Mouse (Mus musculus): ENCODE measurements around the gene Atxn7. TPM values are rescaled to one million over a fixed set of nuclear protein-coding genes. Genes with fewer than 3 reads are reported as not detected.

Gene Atxn7
- polyA plus RNA-seq, 1 experiment from 2014 or later, result 4.2 TPM

GRCm38 (mm10) chr14:13995206-13996097 is 34.2 kb downstream of the Atxn7 start:
- 81% methylated on average over 9 of the region's 9 CpGs for WGBS

GRCm38 (mm10) chr14:14002771-14003170 is 41.5 kb downstream of the Atxn7 start:
- no peak for ATAC-seq
- Histone ChIP-seq H3K4me1 (no peaks in the 10 kb centered on the region), H3K27ac (no peak overlapping the region), H3K27me3 (no peaks in the 10 kb centered on the region), H3K9me3 (replicated peaks) (no peaks in the 10 kb centered on the region), H3K9ac (no peak overlapping the region), H3K36me3 (ENCODE audit: poor library complexity, severe bottlenecking) (no peaks in the 10 kb centered on the region), H3K4me3 (no peak overlapping the region), H3K4me2 (no peak overlapping the region)
- 95% methylated on average over 7 of the region's 7 CpGs for WGBS

More at GRCm38 (mm10) chr14:13995206-13996097, 34.2 kb downstream of the Atxn7 start:
- no peak for ATAC-seq
- Histone ChIP-seq H3K27me3 (no peaks in the 10 kb centered on the region), H3K9ac (no peak overlapping the region), H3K4me2 (no peak overlapping the region), H3K4me3 (no peak overlapping the region), H3K27ac (no peak overlapping the region), H3K9me3 (replicated peaks) (no peaks in the 10 kb centered on the region), H3K4me1 (no peaks in the 10 kb centered on the region), H3K36me3 (ENCODE audit: poor library complexity, severe bottlenecking) (no peaks in the 10 kb centered on the region)

DNA sequence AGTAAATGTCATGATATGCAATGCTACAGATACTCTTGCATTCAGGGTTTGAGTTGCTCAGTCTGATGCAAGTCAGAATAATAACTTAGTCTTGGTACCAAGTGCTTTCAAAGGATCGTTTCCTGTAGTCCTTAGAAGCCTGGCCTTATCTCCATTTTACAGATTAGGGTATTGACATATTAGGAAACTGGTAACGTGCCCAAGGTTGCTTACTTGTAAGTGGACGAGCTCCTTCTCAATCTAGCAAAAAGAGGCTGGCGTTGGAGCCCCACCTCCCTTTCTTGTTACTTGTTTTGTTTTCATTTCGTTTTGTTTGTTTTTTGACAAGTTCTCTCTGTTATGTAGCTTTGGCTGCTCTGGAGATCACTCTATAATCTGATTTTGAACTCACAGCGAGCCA is 48.5 kb downstream of the Atxn7 start:
- Histone ChIP-seq H3K27me3 (no peaks in the 10 kb centered on the region), H3K4me3 (no peak overlapping the region), H3K4me2 (no peak overlapping the region), H3K36me3 (ENCODE audit: poor library complexity, severe bottlenecking) (no peaks in the 10 kb centered on the region), H3K9me3 (replicated peaks) (no peaks in the 10 kb centered on the region), H3K4me1 (peaks cover 16% of the 10 kb centered on the region), H3K27ac (no peak overlapping the region), H3K9ac (no peak overlapping the region)
- ATAC-seq, result no peak
- WGBS, result 82% methylated on average over 6 of the region's 6 CpGs

DNA sequence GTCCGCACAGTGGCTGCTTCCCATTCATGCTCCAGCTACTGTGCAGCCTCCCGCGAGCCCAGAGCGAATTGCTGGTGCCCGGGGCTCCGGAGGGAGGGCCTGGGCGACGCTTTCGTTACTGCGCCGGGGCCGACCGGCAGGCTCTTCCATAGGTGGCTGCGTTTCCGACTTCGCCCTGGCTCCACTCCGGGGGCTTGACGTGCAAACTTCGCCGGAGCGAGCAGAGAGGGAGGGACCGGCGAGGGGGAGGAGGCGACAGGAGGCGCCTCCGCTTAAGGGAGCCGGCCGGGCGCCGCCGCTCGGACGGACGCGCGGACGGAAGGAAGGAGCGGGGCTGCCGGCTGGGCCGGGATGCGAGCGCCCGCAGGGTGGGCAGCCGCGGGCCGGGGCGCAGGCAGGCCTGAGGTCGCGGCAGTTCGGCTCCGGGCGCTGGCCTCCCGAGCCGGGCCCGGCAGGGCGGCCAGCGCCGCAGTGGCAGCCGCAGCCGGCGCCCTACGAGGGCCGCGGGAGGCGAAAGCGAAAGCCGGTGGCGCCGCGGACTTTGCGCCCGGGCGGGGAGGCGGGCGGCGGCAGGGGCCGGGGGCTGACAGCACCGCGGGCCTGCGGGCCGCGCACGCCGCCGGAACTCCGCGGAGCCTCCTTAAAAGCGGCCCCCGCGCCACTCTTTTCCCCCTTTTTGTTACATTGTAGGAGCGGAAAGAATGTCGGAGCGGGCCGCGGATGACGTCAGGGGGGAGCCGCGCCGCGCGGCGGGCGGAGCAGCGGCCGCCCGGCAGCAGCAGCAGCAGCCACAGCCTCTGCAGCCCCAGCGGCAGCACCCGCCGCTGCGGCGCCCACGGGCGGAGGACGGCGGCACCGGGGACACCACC is 51.4 kb downstream of the Atxn7 start:
- H3K4me3 ChIP-seq, result peak overlapping the region; percentile 81
- peak overlapping the region; percentile 99 for H3K27ac ChIP-seq
- peak overlapping the region; percentile 97 for H3K9ac ChIP-seq
- H3K36me3 ChIP-seq (ENCODE audit: poor library complexity, severe bottlenecking), result no peaks in the 10 kb centered on the region
- WGBS, result under 1% methylated on average over 95 of the region's 116 CpGs
- no peaks in the 10 kb centered on the region for H3K9me3 ChIP-seq (replicated peaks)
- peaks cover 23% of the 10 kb centered on the region for H3K4me1 ChIP-seq
- peak; percentile 93 for ATAC-seq
- peak overlapping the region; percentile 85 for H3K4me2 ChIP-seq
- H3K27me3 ChIP-seq, result no peaks in the 10 kb centered on the region

- H3K36me3 ChIP-seq (ENCODE audit: poor library complexity, severe bottlenecking), result peaks cover 6% of the 10 kb centered on the region; the same call in 1 of the 2 replicates
- WGBS, result 1% methylated on average over 25 of the region's 27 CpGs
- H3K4me2 ChIP-seq, result peak overlapping the region; percentile 85
Measured at GRCm38 (mm10) chr14:14013252-14013711, 52.0 kb downstream of the Atxn7 start.

DNA sequence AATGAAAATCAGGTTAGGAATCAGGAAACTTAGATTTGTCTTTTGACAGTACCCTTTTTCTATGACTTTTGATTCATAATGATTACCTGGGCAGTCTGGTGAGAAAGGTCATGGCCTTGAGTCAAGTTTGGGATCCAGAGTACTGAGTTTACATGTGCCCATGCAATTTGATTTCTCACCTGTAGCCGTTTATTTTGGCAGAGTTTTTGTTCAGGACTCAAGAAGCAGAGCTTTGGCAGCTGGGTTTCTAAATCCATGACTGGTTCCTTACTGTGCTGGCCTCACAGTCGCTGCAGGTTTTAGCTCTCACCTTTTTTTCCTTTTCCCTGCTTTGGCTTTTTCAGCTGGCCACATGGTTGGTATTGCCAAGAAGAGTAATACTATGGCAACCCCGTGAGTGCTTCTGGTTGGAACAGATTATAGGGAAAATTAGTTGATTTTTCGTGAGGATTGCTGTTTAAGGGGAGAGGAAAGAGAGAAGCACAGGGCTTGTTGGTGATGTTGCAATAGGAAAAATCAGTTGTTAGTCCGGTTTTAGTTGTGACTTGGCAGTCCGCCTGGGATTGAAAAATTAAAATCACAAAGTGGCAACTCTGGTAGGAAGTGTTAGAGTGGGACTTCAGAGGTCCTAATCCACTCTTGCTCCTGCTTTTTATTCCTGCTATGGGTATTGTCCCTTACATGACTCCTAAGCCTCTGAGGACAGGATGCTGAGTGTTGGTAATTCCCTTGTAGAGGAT is 53.6 kb downstream of the Atxn7 start:
- H3K27me3 ChIP-seq, result no peaks in the 10 kb centered on the region
- no peak overlapping the region; the same call in 1 of the 2 replicates for H3K9ac ChIP-seq
- peaks cover 8% of the 10 kb centered on the region; the same call in 1 of the 2 replicates for H3K36me3 ChIP-seq (ENCODE audit: poor library complexity, severe bottlenecking)
- ATAC-seq, result no peak
- H3K27ac ChIP-seq, result no peak overlapping the region
- peak overlapping the region; percentile 85 for H3K4me2 ChIP-seq
- WGBS, result 69% methylated on average over 6 of the region's 6 CpGs
- H3K4me1 ChIP-seq, result peaks cover 23% of the 10 kb centered on the region
- H3K9me3 ChIP-seq (replicated peaks), result no peaks in the 10 kb centered on the region
- H3K4me3 ChIP-seq, result peak overlapping the region; percentile 81

More at GRCm38 (mm10) chr14:14013252-14013711, 52.0 kb downstream of the Atxn7 start:
- peak overlapping the region; percentile 97 for H3K9ac ChIP-seq
- H3K4me3 ChIP-seq, result peak overlapping the region; percentile 81
- H3K9me3 ChIP-seq (replicated peaks), result no peaks in the 10 kb centered on the region
- H3K4me1 ChIP-seq, result peaks cover 23% of the 10 kb centered on the region
- ATAC-seq, result peak; percentile 66
- H3K27ac ChIP-seq, result peak overlapping the region; percentile 99
- H3K27me3 ChIP-seq, result no peaks in the 10 kb centered on the region

DNA sequence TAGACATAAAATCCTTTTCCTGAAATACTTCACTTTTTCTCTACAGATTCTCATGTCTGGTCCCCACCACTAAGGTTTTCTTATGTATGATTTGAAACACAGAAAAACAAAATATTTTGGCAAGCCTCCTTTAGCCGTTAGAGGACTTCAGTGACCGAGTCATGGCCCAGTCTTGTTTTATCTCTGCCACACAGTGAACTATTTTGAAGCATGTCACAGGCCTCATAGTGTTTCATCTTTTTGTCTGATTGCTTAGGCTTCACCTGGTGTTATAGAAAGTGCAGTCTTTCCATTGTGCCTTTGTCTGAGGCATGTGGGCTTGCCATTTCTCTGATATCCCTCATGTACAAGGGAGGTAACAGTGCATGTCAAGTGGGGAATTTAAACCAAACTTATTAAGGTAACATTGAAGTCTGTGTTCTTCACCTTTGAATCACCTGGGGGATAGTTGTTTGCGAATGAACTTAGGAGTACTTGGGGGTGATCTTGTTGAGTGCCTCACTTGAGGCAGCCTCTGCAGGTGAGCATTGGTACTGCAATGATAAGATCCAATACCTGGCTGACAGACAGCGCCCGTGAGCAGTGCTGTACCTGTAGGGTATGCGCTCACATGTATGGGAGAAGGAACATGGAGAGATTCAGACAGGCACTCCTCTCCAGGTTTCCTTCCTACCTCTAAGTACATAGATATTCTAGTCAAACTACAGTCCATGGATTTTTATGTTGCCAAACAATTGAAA is 58.1 kb downstream of the Atxn7 start:
- no peak overlapping the region for H3K27ac ChIP-seq
- H3K4me2 ChIP-seq, result no peak overlapping the region
- no peaks in the 10 kb centered on the region for H3K27me3 ChIP-seq
- H3K4me3 ChIP-seq, result no peak overlapping the region
- H3K4me1 ChIP-seq, result peaks cover 9% of the 10 kb centered on the region; the same call in 1 of the 2 replicates
- no peaks in the 10 kb centered on the region for H3K9me3 ChIP-seq (replicated peaks)
- H3K36me3 ChIP-seq (ENCODE audit: poor library complexity, severe bottlenecking), result peaks cover 12% of the 10 kb centered on the region; the same call in 1 of the 2 replicates
- ATAC-seq, result peak; percentile 41; the same call in 1 of the 2 replicates
- 80% methylated on average over 6 of the region's 6 CpGs for WGBS
- H3K9ac ChIP-seq, result no peak overlapping the region

DNA sequence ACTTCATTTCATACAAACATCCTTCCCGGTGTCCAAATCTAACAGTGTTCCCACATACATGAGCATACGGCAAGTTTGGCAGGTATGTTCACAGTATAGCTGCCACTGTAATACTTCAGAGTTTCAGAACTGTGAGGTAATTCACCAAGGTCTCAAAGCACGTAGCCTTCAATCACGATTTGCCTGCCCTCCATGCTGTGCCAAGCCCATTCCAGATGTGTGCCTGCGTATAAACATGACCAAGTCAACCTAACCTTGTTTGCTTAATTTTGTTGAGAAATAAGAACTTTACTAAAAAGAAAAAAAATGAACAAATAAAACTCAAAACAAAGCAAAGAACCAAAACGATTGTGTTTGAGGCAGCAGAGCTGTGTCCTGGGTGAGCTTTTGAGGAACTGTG is 60.0 kb downstream of the Atxn7 start:
- no peaks in the 10 kb centered on the region for H3K27me3 ChIP-seq
- peaks cover under 1% of the 10 kb centered on the region; the same call in 1 of the 2 replicates for H3K4me1 ChIP-seq
- ATAC-seq, result no peak
- no peak overlapping the region for H3K27ac ChIP-seq
- WGBS, result 94% methylated on average over 6 of the region's 6 CpGs
- H3K9ac ChIP-seq, result no peak overlapping the region
- no peak overlapping the region for H3K4me3 ChIP-seq
- H3K9me3 ChIP-seq (replicated peaks), result no peaks in the 10 kb centered on the region
- H3K4me2 ChIP-seq, result no peak overlapping the region
- peaks cover 12% of the 10 kb centered on the region; the same call in 1 of the 2 replicates for H3K36me3 ChIP-seq (ENCODE audit: poor library complexity, severe bottlenecking)

GRCm38 (mm10) chr14:14025870-14026269 is 64.6 kb downstream of the Atxn7 start:
- Histone ChIP-seq H3K36me3 (ENCODE audit: poor library complexity, severe bottlenecking) (0 out of 2 replicates have a peak, but pooled peaks cover 4% of the 10 kb centered on the region), H3K4me3 (no peak overlapping the region), H3K9ac (no peak overlapping the region), H3K4me1 (no peaks in the 10 kb centered on the region), H3K9me3 (replicated peaks) (no peaks in the 10 kb centered on the region), H3K27ac (no peak overlapping the region), H3K4me2 (no peak overlapping the region), H3K27me3 (no peaks in the 10 kb centered on the region)
- WGBS, result 83% methylated on average over 8 of the region's 8 CpGs
- ATAC-seq, result no peak

- H3K9ac ChIP-seq, result no peak overlapping the region
- H3K9me3 ChIP-seq (replicated peaks), result no peaks in the 10 kb centered on the region
- ATAC-seq, result no peak
- H3K27me3 ChIP-seq, result no peaks in the 10 kb centered on the region
- H3K4me2 ChIP-seq, result no peak overlapping the region
- 97% methylated on average over 2 of the region's 2 CpGs for WGBS
- H3K4me1 ChIP-seq, result 0 out of 2 replicates have a peak, but pooled peaks cover 6% of the 10 kb centered on the region
- no peak overlapping the region for H3K27ac ChIP-seq
- no peak overlapping the region for H3K4me3 ChIP-seq
- 0 out of 2 replicates have a peak, but pooled peaks cover 9% of the 10 kb centered on the region for H3K36me3 ChIP-seq (ENCODE audit: poor library complexity, severe bottlenecking)
Measured at GRCm38 (mm10) chr14:14030621-14031020, 69.4 kb downstream of the Atxn7 start.

GRCm38 (mm10) chr14:14032842-14033241 is 71.6 kb downstream of the Atxn7 start:
- WGBS, result 89% methylated on average over 1 of the region's 1 CpGs

More at GRCm38 (mm10) chr14:14032842-14033241, 71.6 kb downstream of the Atxn7 start:
- Histone ChIP-seq H3K9ac (no peak overlapping the region), H3K36me3 (ENCODE audit: poor library complexity, severe bottlenecking) (0 out of 2 replicates have a peak, but pooled peaks cover 9% of the 10 kb centered on the region), H3K9me3 (replicated peaks) (no peaks in the 10 kb centered on the region), H3K4me2 (no peak overlapping the region), H3K4me1 (0 out of 2 replicates have a peak, but pooled peaks cover 6% of the 10 kb centered on the region), H3K27ac (no peak overlapping the region), H3K27me3 (no peaks in the 10 kb centered on the region), H3K4me3 (no peak overlapping the region)
- ATAC-seq, result no peak

Data from forebrain, embryonic 13.5 days (tissue).